In the genomic region with DNA sequence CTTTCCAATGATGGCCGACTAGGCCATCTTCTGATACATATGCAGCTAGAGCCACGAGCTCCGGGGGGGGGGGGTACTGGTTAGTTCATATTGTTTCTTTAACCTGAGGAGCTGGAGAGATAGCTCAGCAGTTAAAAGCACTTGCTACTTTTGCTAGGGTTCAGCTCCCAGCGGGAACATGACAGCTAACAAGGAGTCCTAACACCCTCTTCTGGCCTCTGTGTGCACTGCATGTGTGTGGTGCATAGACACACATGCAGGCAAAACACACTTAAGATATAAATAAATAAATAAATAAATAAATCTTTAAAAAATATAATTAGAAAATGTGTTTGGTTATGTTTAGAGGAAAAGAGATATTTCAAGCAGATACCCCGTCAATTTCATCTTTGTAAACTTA, we compare ENCODE assay signal across 10 mouse cellular contexts.
A peak's percentile ranks its signal among the peaks of the same experiment; 100 is the strongest.
DNase-seq lines count a peak whose midpoint lies in the region; ATAC-seq lines count a peak whose summit lies in the region.
"Had no signal": no experiment of that assay in that cellular context is flagged by ENCODE, and none has a peak within 500 bp of the region (broad histone marks: within the 10 kb centered on the region; RNA-seq: fewer than 3 reads in every experiment).

No protein-coding gene starts in this region.

- no peaks in the 10 kb centered on the region for H3K36me3 ChIP-seq in forebrain, embryonic 14.5 days (ENCODE audit: control insufficient read depth, insufficient read depth, low read length)
- H3K36me3 ChIP-seq in forebrain, embryonic 15.5 days, result no peaks in the 10 kb centered on the region
- H3K36me3 ChIP-seq in midbrain, embryonic 12.5 days, result no peaks in the 10 kb centered on the region
- H3K36me3 ChIP-seq in midbrain, embryonic 15.5 days (replicated peaks), result no peaks in the 10 kb centered on the region
- H3K36me3 ChIP-seq: heart, embryonic 13.5 days had no signal

- no peak for ATAC-seq in forebrain, embryonic 14.5 days
- ATAC-seq in forebrain, embryonic 15.5 days (replicated peaks), result no peak
- 0 out of 2 replicates have a peak, but pooled peaks have one; percentile 36 for ATAC-seq in midbrain, embryonic 12.5 days (ENCODE audit: low FRiP score, low read depth)
- no peak for ATAC-seq in midbrain, embryonic 15.5 days (replicated peaks)
- ATAC-seq in monocyte, adult 5-6 weeks (replicated peaks; ENCODE audit: insufficient number of reproducible peaks, low FRiP score, low TSS enrichment, poor library complexity, severe bottlenecking), result no peak

- H3K4me3 ChIP-seq in forebrain, embryonic 14.5 days (ENCODE audit: low read depth, low read length), result no peak overlapping the region
- H3K4me3 ChIP-seq in forebrain, embryonic 15.5 days, result no peak overlapping the region
- no peak overlapping the region for H3K4me3 ChIP-seq in midbrain, embryonic 12.5 days
- H3K4me3 ChIP-seq in midbrain, embryonic 15.5 days, result no peak overlapping the region
- H3K4me3 ChIP-seq: heart, embryonic 13.5 days had no signal

- no peak overlapping the region for H3K27ac ChIP-seq in forebrain, embryonic 14.5 days (ENCODE audit: low read depth, low read length)
- H3K27ac ChIP-seq in forebrain, embryonic 15.5 days (replicated peaks), result no peak overlapping the region
- H3K27ac ChIP-seq in midbrain, embryonic 12.5 days (replicated peaks), result no peak overlapping the region
- no peak overlapping the region for H3K27ac ChIP-seq in midbrain, embryonic 15.5 days
- H3K27ac ChIP-seq: heart, embryonic 13.5 days had no signal

- no peak overlapping the region for H3K4me2 ChIP-seq in forebrain, embryonic 14.5 days (ENCODE audit: low read length)
- no peak overlapping the region for H3K4me2 ChIP-seq in forebrain, embryonic 15.5 days (replicated peaks)
- H3K4me2 ChIP-seq in midbrain, embryonic 12.5 days (replicated peaks), result no peak overlapping the region
- no peak overlapping the region for H3K4me2 ChIP-seq in midbrain, embryonic 15.5 days
- H3K4me2 ChIP-seq: heart, embryonic 13.5 days had no signal

- no peaks in the 10 kb centered on the region for H3K9me3 ChIP-seq in forebrain, embryonic 14.5 days (replicated peaks; ENCODE audit: control insufficient read depth, low read length)
- H3K9me3 ChIP-seq in forebrain, embryonic 15.5 days, result no peaks in the 10 kb centered on the region
- H3K9me3 ChIP-seq in midbrain, embryonic 12.5 days, result no peaks in the 10 kb centered on the region
- H3K9me3 ChIP-seq in midbrain, embryonic 15.5 days, result no peaks in the 10 kb centered on the region
- H3K9me3 ChIP-seq: heart, embryonic 13.5 days had no signal

- DNase-seq in forebrain, embryonic 14.5 days (ENCODE audit: low spot score), result peak; percentile 63
- peak; percentile 55 for DNase-seq in brain, adult 2 months (ENCODE audit: low read depth, low spot score)
- DNase-seq in kidney, postnatal 4 days, result peak; percentile 42 to 48
- DNase-seq in thymus, postnatal 25 days, result no peak

- H3K27me3 ChIP-seq in forebrain, embryonic 14.5 days (replicated peaks; ENCODE audit: control insufficient read depth, insufficient read depth, low read length), result no peaks in the 10 kb centered on the region
- no peaks in the 10 kb centered on the region for H3K27me3 ChIP-seq in forebrain, embryonic 15.5 days
- no peaks in the 10 kb centered on the region for H3K27me3 ChIP-seq in midbrain, embryonic 12.5 days
- H3K27me3 ChIP-seq in midbrain, embryonic 15.5 days (replicated peaks), result no peaks in the 10 kb centered on the region
- H3K27me3 ChIP-seq: CH12.LX; heart, embryonic 13.5 days had no signal

- WGBS in forebrain, embryonic 14.5 days, result 58% methylated on average over 5 of the region's 5 CpGs
- 55% methylated on average over 5 of the region's 5 CpGs for WGBS in forebrain, embryonic 15.5 days
- 49% methylated on average over 5 of the region's 5 CpGs for WGBS in midbrain, embryonic 12.5 days
- 55% methylated on average over 5 of the region's 5 CpGs for WGBS in midbrain, embryonic 15.5 days

- peaks cover 26% of the 10 kb centered on the region for H3K4me1 ChIP-seq in forebrain, embryonic 14.5 days (ENCODE audit: control insufficient read depth, insufficient read depth, low read length)
- peaks cover 25% of the 10 kb centered on the region for H3K4me1 ChIP-seq in forebrain, embryonic 15.5 days
- peaks cover 18% of the 10 kb centered on the region for H3K4me1 ChIP-seq in midbrain, embryonic 12.5 days
- H3K4me1 ChIP-seq in midbrain, embryonic 15.5 days, result peaks cover 14% of the 10 kb centered on the region

- no peak overlapping the region for H3K9ac ChIP-seq in forebrain, embryonic 14.5 days (ENCODE audit: low read length)
- H3K9ac ChIP-seq in forebrain, embryonic 15.5 days (replicated peaks), result no peak overlapping the region
- no peak overlapping the region for H3K9ac ChIP-seq in midbrain, embryonic 12.5 days (replicated peaks)
- H3K9ac ChIP-seq in midbrain, embryonic 15.5 days, result no peak overlapping the region
- H3K9ac ChIP-seq: heart, embryonic 13.5 days had no signal
